Mouse (Mus musculus) cerebellum, adult 9-11 months (tissue): ENCODE results near the gene Lrmda.

Experiments
- DNase-seq: peaks from one replicate; pipeline ENCODE4 v3.0.0; 2022

Lrmda gene

GRCm38 (mm10) chr14:22048068-22048899, 28.8 kb downstream of the Lrmda start:
- DNase-seq: no peak

- no peak for DNase-seq
These were observed 29.3 kb downstream of the Lrmda start for GRCm38 (mm10) chr14:22048900-22049199.

- no peak for DNase-seq
These were observed 29.8 kb downstream of the Lrmda start for GRCm38 (mm10) chr14:22049282-22049681.

GRCm38 (mm10) chr14:22051941-22052664, 32.6 kb downstream of the Lrmda start:
- DNase-seq: no peak

- DNase-seq: no peak
These were observed 36.1 kb downstream of the Lrmda start for GRCm38 (mm10) chr14:22055630-22056029.

- no peak for DNase-seq
These were observed 36.7 kb downstream of the Lrmda start for GRCm38 (mm10) chr14:22056246-22056645.

GRCm38 (mm10) chr14:22058729-22059128, 39.2 kb downstream of the Lrmda start:
- no peak for DNase-seq

GRCm38 (mm10) chr14:22059348-22059861, 39.9 kb downstream of the Lrmda start:
- DNase-seq: no peak

GRCm38 (mm10) chr14:22060787-22061186, 41.3 kb downstream of the Lrmda start:
- no peak for DNase-seq

- DNase-seq: no peak
These were observed 42.8 kb downstream of the Lrmda start for GRCm38 (mm10) chr14:22062117-22062855.

- no peak for DNase-seq
These were observed 49.7 kb downstream of the Lrmda start for GRCm38 (mm10) chr14:22069169-22069568.

- DNase-seq: no peak
These were observed 53.9 kb downstream of the Lrmda start for GRCm38 (mm10) chr14:22073385-22073784.

- no peak for DNase-seq
These were observed 54.7 kb downstream of the Lrmda start for GRCm38 (mm10) chr14:22074229-22074628.

- no peak for DNase-seq
These were observed 64.4 kb downstream of the Lrmda start for GRCm38 (mm10) chr14:22083931-22084330.

- no peak for DNase-seq
These were observed 65.9 kb downstream of the Lrmda start for GRCm38 (mm10) chr14:22085411-22085810.

GRCm38 (mm10) chr14:22088604-22089003, 69.1 kb downstream of the Lrmda start:
- no peak for DNase-seq

GRCm38 (mm10) chr14:22089331-22089730, 69.8 kb downstream of the Lrmda start:
- no peak for DNase-seq

- no peak for DNase-seq
These were observed 70.5 kb downstream of the Lrmda start for GRCm38 (mm10) chr14:22089866-22090470.

GRCm38 (mm10) chr14:22090778-22091211, 71.3 kb downstream of the Lrmda start:
- no peak for DNase-seq

GRCm38 (mm10) chr14:22091306-22091705, 71.8 kb downstream of the Lrmda start:
- DNase-seq: no peak

- no peak for DNase-seq
These were observed 73.6 kb downstream of the Lrmda start for GRCm38 (mm10) chr14:22093124-22093523.

- DNase-seq: no peak
These were observed 82.7 kb downstream of the Lrmda start for GRCm38 (mm10) chr14:22101961-22102805.
